Mouse (Mus musculus) kidney, postnatal 0 days (tissue): ENCODE results near the gene Ripply1. TPM values are rescaled to one million over a fixed set of nuclear protein-coding genes. Genes with fewer than 3 reads are reported as not detected.

Source experiments
- ATAC-seq: fragments of 200-750 bp; cut with Nextera tagmentation; replicated peaks from 2 replicates; pipeline ENCODE4 v1.8.0; 2017; ENCODE audit warnings: low read depth, moderate number of reproducible peaks, moderate TSS enrichment, moderate library complexity; ENCODE audit not compliant: low FRiP score
- DNase-seq: peaks from one replicate; pipeline ENCODE4 v3.0.0-alpha.2; 2016; ENCODE audit warnings: low spot score
- H3K27ac ChIP-seq: fragments of 300-500 bp; sonication (generic); 2 replicates; pipeline ENCODE4 v1.5.1; 2014; ENCODE audit warnings: mild to moderate bottlenecking
- H3K27me3 ChIP-seq: fragments of 300-500 bp; sonication (generic); 2 replicates; pipeline ENCODE4 v1.6.1; 2014; ENCODE audit warnings: low read length, mixed read lengths; ENCODE audit not compliant: insufficient read depth
- H3K36me3 ChIP-seq: fragments of 300-500 bp; sonication (generic); 2 replicates; pipeline ENCODE4 v1.6.1; 2014; ENCODE audit warnings: low read length, mixed read lengths; ENCODE audit not compliant: insufficient read depth
- H3K4me1 ChIP-seq: fragments of 300-500 bp; sonication (generic); replicated peaks from 2 replicates; pipeline ENCODE4 v1.6.1; 2014; ENCODE audit warnings: antibody characterized with exemption, low read length, mixed read lengths; ENCODE audit not compliant: insufficient read depth
- H3K4me2 ChIP-seq: fragments of 300-500 bp; sonication (generic); 2 replicates; pipeline ENCODE4 v1.6.1; 2014; ENCODE audit warnings: mild to moderate bottlenecking, low read length, moderate library complexity, mixed read lengths
- H3K4me3 ChIP-seq: fragments of 300-500 bp; sonication (generic); replicated peaks from 2 replicates; pipeline ENCODE4 v1.5.1; 2014; ENCODE audit warnings: low read depth, low read length
- H3K9ac ChIP-seq: fragments of 300-500 bp; sonication (generic); 2 replicates; pipeline ENCODE4 v1.6.1; 2014; ENCODE audit warnings: low read depth, low read length
- H3K9me3 ChIP-seq: fragments of 300-500 bp; sonication (generic); replicated peaks from 2 replicates; pipeline ENCODE4 v1.6.1; 2016; ENCODE audit warnings: low read length, inconsistent platforms, mixed read lengths
- CTCF ChIP-seq: IDR thresholded peaks from 2 replicates; pipeline ENCODE4 v1.5.1; 2016; ENCODE audit warnings: antibody characterized with exemption, low read depth, mild to moderate bottlenecking, moderate library complexity
- WGBS: fragments of 180-500 bp; shearing (Covaris S2); extraction: QIAGEN DNeasy Blood & Tissue Kit; methylation state at CpG from one replicate; pipeline ENCODE4 v1.1.7; 2014; 5-methylcytosine and 5-hydroxymethylcytosine counted together
- polyA plus RNA-seq: library from polyadenylated mRNA; unstranded; fragments of >200 nt; fragmentation: Nextera tagmentation; extraction: Ambion mirVana; gene quantifications from 2 replicates; pipeline ENCODE4 v1.2.1, GENCODE M21; 2015

Gene Ripply1
- polyA plus RNA-seq, 1 experiment from 2014 or later = not detected

GRCm38 (mm10) chrX:139813299-139814002 lies 31.3 kb upstream of the Ripply1 start:
- Histone ChIP-seq H3K4me2 (no peak overlapping the region), H3K27ac (no peak overlapping the region), H3K9me3 (no peaks in the 10 kb centered on the region), H3K36me3 (no peaks in the 10 kb centered on the region), H3K4me1 (no peaks in the 10 kb centered on the region), H3K4me3 (no peak overlapping the region), H3K27me3 (no peaks in the 10 kb centered on the region), H3K9ac (no peak overlapping the region)
- DNase-seq (no peak), ATAC-seq (no peak)
- no peak for TF ChIP-seq CTCF
- 82% methylated on average over 9 of the region's 9 CpGs for WGBS

- 0 out of 2 replicates have a peak overlapping the region, but pooled peaks have one; percentile 16 for H3K27ac ChIP-seq
- H3K4me1 ChIP-seq = no peaks in the 10 kb centered on the region
- H3K4me3 ChIP-seq = no peak overlapping the region
- TF ChIP-seq CTCF = no peak
- no peak overlapping the region for H3K9ac ChIP-seq
- ATAC-seq (no peak), DNase-seq (no peak)
- peak overlapping the region; percentile 10; the same call in 1 of the 2 replicates for H3K4me2 ChIP-seq
- H3K9me3 ChIP-seq = no peaks in the 10 kb centered on the region
- no peaks in the 10 kb centered on the region for H3K36me3 ChIP-seq
- H3K27me3 ChIP-seq = no peaks in the 10 kb centered on the region
- WGBS = 55% methylated on average over 3 of the region's 3 CpGs
Measured at GRCm38 (mm10) chrX:139812636-139813298, 30.6 kb upstream of the Ripply1 start.

- no peaks in the 10 kb centered on the region for H3K4me1 ChIP-seq
- DNase-seq (no peak), ATAC-seq (no peak)
- H3K27me3 ChIP-seq = no peaks in the 10 kb centered on the region
- H3K9ac ChIP-seq = no peak overlapping the region
- TF ChIP-seq CTCF = no peak
- 0 out of 2 replicates have a peak overlapping the region, but pooled peaks have one; percentile 5 for H3K4me3 ChIP-seq
- no peaks in the 10 kb centered on the region for H3K36me3 ChIP-seq
- no peak overlapping the region for H3K4me2 ChIP-seq
- 87% methylated on average over 10 of the region's 10 CpGs for WGBS
- peak overlapping the region; percentile 42; the same call in 1 of the 2 replicates for H3K27ac ChIP-seq
- H3K9me3 ChIP-seq = no peaks in the 10 kb centered on the region
Measured at GRCm38 (mm10) chrX:139808501-139808900, 26.3 kb upstream of the Ripply1 start.

- Histone ChIP-seq H3K36me3 (no peaks in the 10 kb centered on the region), H3K27me3 (no peaks in the 10 kb centered on the region), H3K4me2 (no peak overlapping the region), H3K9me3 (no peaks in the 10 kb centered on the region), H3K4me3 (no peak overlapping the region), H3K27ac (peak overlapping the region; percentile 64), H3K4me1 (no peaks in the 10 kb centered on the region), H3K9ac (no peak overlapping the region)
- DNase-seq (no peak), ATAC-seq (peak; percentile 71)
- WGBS = 49% methylated on average over 4 of the region's 4 CpGs
- TF ChIP-seq CTCF = no peak
Measured at GRCm38 (mm10) chrX:139808085-139808484, 25.9 kb upstream of the Ripply1 start.

GRCm38 (mm10) chrX:139807391-139807790 lies 25.2 kb upstream of the Ripply1 start:
- Histone ChIP-seq H3K27me3 (no peaks in the 10 kb centered on the region), H3K4me2 (no peak overlapping the region)
- peak; percentile 52 for ATAC-seq

GRCm38 (mm10) chrX:139805918-139806317 lies 23.8 kb upstream of the Ripply1 start:
- TF ChIP-seq CTCF = no peak
- H3K9ac ChIP-seq = no peak overlapping the region
- no peaks in the 10 kb centered on the region for H3K4me1 ChIP-seq
- DNase-seq (no peak), ATAC-seq (peak; percentile 71)
- H3K4me2 ChIP-seq = no peak overlapping the region
- no peaks in the 10 kb centered on the region for H3K27me3 ChIP-seq
- no peak overlapping the region for H3K27ac ChIP-seq
- no peaks in the 10 kb centered on the region for H3K9me3 ChIP-seq
- H3K36me3 ChIP-seq = no peaks in the 10 kb centered on the region
- 65% methylated on average over 4 of the region's 4 CpGs for WGBS
- no peak overlapping the region for H3K4me3 ChIP-seq

More at GRCm38 (mm10) chrX:139807391-139807790, 25.2 kb upstream of the Ripply1 start:
- Histone ChIP-seq H3K9ac (no peak overlapping the region), H3K9me3 (no peaks in the 10 kb centered on the region), H3K36me3 (no peaks in the 10 kb centered on the region), H3K27ac (0 out of 2 replicates have a peak overlapping the region, but pooled peaks have one; percentile 64), H3K4me3 (no peak overlapping the region), H3K4me1 (no peaks in the 10 kb centered on the region)
- no peak for DNase-seq
- WGBS = 56% methylated on average over 2 of the region's 2 CpGs
- TF ChIP-seq CTCF = no peak
